Mouse (Mus musculus) limb, embryonic 15.5 days (tissue): ENCODE measurements around the gene Ipo9. TPM values are rescaled to one million over a fixed set of nuclear protein-coding genes. Genes with fewer than 3 reads are reported as not detected.

Experiments
- ATAC-seq: fragments of 200-750 bp; cut with Nextera tagmentation; 2 replicates; pipeline ENCODE4 v1.8.0; 2017; ENCODE audit warnings: low read depth, moderate TSS enrichment; ENCODE audit not compliant: insufficient number of reproducible peaks, low FRiP score, low TSS enrichment
- H3K27ac ChIP-seq: fragments of 300-500 bp; sonication (generic); 2 replicates; pipeline ENCODE4 v1.5.1; 2015; ENCODE audit warnings: moderate library complexity, mild to moderate bottlenecking, inconsistent platforms
- H3K27me3 ChIP-seq: fragments of 300-500 bp; sonication (generic); 2 replicates; pipeline ENCODE4 v1.6.1; 2015; ENCODE audit warnings: inconsistent platforms
- H3K36me3 ChIP-seq: fragments of 300-500 bp; sonication (generic); 2 replicates; pipeline ENCODE4 v1.6.1; 2015; ENCODE audit warnings: inconsistent platforms
- H3K4me1 ChIP-seq: fragments of 300-500 bp; sonication (generic); 2 replicates; pipeline ENCODE4 v1.6.1; 2015; ENCODE audit warnings: inconsistent platforms
- H3K4me2 ChIP-seq: fragments of 300-500 bp; sonication (generic); 2 replicates; pipeline ENCODE4 v1.6.1; 2015; ENCODE audit warnings: mild to moderate bottlenecking, inconsistent platforms
- H3K4me3 ChIP-seq: fragments of 300-500 bp; sonication (generic); 2 replicates; pipeline ENCODE4 v1.5.1; 2015; ENCODE audit warnings: mild to moderate bottlenecking, inconsistent platforms
- H3K9ac ChIP-seq: fragments of 300-500 bp; sonication (generic); 2 replicates; pipeline ENCODE4 v1.6.1; 2015; ENCODE audit warnings: inconsistent platforms
- H3K9me3 ChIP-seq: fragments of 300-500 bp; sonication (generic); 2 replicates; pipeline ENCODE4 v1.6.1; 2016; ENCODE audit warnings: inconsistent platforms
- WGBS: fragments of 180-500 bp; shearing (Covaris S2); methylation state at CpG from one replicate; pipeline ENCODE4 v1.1.7; 2015; 5-methylcytosine and 5-hydroxymethylcytosine counted together
- polyA plus RNA-seq: library from polyadenylated mRNA; unstranded; fragments of >200 nt; fragmentation: Nextera tagmentation; extraction: Ambion mirVana; gene quantifications from 2 replicates; pipeline ENCODE4 v1.2.1, GENCODE M21; 2015

Ipo9 gene
- polyA plus RNA-seq, 1 experiment from 2014 or later, result 113 TPM

- no peak overlapping the region for H3K4me3 ChIP-seq
- no peak overlapping the region for H3K9ac ChIP-seq
- no peaks in the 10 kb centered on the region for H3K9me3 ChIP-seq
- H3K36me3 ChIP-seq, result peaks cover 34% of the 10 kb centered on the region
- H3K4me1 ChIP-seq, result peaks cover 1% of the 10 kb centered on the region
- no peak for ATAC-seq
- no peak overlapping the region for H3K4me2 ChIP-seq
- H3K27me3 ChIP-seq, result no peaks in the 10 kb centered on the region
- no peak overlapping the region for H3K27ac ChIP-seq
- WGBS, result 68% methylated on average over 15 of the region's 15 CpGs
Observed at GRCm38 (mm10) chr1:135380071-135380991, 50.0 kb downstream of the Ipo9 start.

GRCm38 (mm10) chr1:135379048-135379447 lies 51.3 kb downstream of the Ipo9 start:
- Histone ChIP-seq H3K4me3 (no peak overlapping the region), H3K4me2 (no peak overlapping the region), H3K4me1 (peaks cover 14% of the 10 kb centered on the region), H3K36me3 (peaks cover 21% of the 10 kb centered on the region), H3K27ac (no peak overlapping the region), H3K9ac (no peak overlapping the region), H3K27me3 (no peaks in the 10 kb centered on the region), H3K9me3 (no peaks in the 10 kb centered on the region)
- WGBS, result 41% methylated on average over 2 of the region's 2 CpGs
- ATAC-seq, result no peak

- Histone ChIP-seq H3K4me3 (no peak overlapping the region), H3K9me3 (no peaks in the 10 kb centered on the region), H3K4me2 (no peak overlapping the region), H3K27me3 (no peaks in the 10 kb centered on the region), H3K36me3 (peaks cover 16% of the 10 kb centered on the region), H3K4me1 (peaks cover 17% of the 10 kb centered on the region), H3K9ac (no peak overlapping the region), H3K27ac (no peak overlapping the region)
- 57% methylated on average over 9 of the region's 9 CpGs for WGBS
- no peak for ATAC-seq
Observed at GRCm38 (mm10) chr1:135378576-135378975, 51.7 kb downstream of the Ipo9 start.

GRCm38 (mm10) chr1:135374868-135375581 lies 55.3 kb downstream of the Ipo9 start, which contains the start of gene Shisa4:
Gene Shisa4, minus strand, starts transcription at chr1:135375237.
- H3K4me3 ChIP-seq, result peak within 1 kb of the TSS; percentile 65
- H3K4me1 ChIP-seq, result peaks cover 21% of the 10 kb centered on the region
- H3K36me3 ChIP-seq, result no peaks in the 10 kb centered on the region
- no peaks in the 10 kb centered on the region for H3K27me3 ChIP-seq
- peak within 1 kb of the TSS; percentile 60 for H3K9ac ChIP-seq
- H3K4me2 ChIP-seq, result peak within 1 kb of the TSS; percentile 96
- peak within 1 kb of the TSS; percentile 68 for H3K27ac ChIP-seq
- ATAC-seq, result peak; percentile 79
- 3% methylated on average over 38 of the region's 38 CpGs for WGBS
- H3K9me3 ChIP-seq, result no peaks in the 10 kb centered on the region

- Histone ChIP-seq H3K4me3 (peak overlapping the region; percentile 65), H3K36me3 (no peaks in the 10 kb centered on the region), H3K4me2 (peak overlapping the region; percentile 96), H3K27me3 (no peaks in the 10 kb centered on the region), H3K4me1 (peaks cover 21% of the 10 kb centered on the region), H3K9me3 (no peaks in the 10 kb centered on the region), H3K9ac (peak overlapping the region; percentile 60), H3K27ac (peak overlapping the region; percentile 68)
- ATAC-seq, result no peak
- 4% methylated on average over 19 of the region's 19 CpGs for WGBS
Observed at GRCm38 (mm10) chr1:135374175-135374867, 56.0 kb downstream of the Ipo9 start.

DNA sequence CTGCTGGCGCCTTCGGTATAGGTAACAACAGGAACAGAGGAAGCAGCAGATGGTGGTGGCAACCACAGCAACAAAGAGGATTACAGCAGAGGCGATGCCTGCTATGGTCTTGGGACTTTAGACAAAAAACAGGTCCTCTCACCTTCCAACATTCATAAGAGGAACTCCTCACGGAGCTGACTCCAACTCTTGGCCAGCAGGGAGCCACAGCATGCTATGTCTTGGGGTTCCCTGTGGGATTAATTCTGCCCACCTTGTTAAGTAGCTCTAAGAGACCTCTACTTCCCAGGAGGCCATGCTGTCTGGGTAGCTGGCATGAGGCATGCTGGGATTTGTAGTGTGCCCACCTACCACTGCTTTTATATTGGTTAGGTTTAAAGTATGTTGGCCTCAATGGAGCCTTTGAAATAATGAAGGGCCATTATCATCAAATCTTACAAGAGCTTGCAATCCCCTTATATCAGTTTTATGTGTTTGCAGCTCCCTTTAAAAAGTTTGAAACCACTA lies 57.1 kb downstream of the Ipo9 start:
- Histone ChIP-seq H3K9ac (no peak overlapping the region), H3K4me2 (no peak overlapping the region), H3K4me1 (peaks cover 31% of the 10 kb centered on the region), H3K27ac (no peak overlapping the region), H3K9me3 (no peaks in the 10 kb centered on the region), H3K4me3 (no peak overlapping the region), H3K36me3 (no peaks in the 10 kb centered on the region), H3K27me3 (no peaks in the 10 kb centered on the region)
- no peak for ATAC-seq
- WGBS, result 59% methylated on average over 4 of the region's 4 CpGs

DNA sequence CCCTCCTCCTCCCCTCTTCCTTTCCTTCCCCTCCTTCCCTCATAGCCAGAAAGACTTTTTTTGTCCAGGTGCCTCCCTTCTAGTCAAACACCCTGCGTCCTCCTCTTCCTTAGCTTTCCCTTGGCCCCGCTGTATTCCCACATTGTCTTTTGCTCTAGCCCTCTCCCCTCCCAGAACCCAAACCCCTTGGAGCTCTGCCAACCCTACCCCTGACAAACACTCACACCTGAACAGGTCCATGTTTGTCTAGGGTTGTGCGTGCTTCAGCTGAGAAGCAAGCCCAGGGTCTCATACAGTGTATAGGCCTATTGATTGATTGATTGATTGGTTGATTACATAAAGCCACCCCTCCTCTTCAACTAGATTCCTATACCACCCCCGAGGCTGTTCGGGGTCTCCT lies 60.9 kb downstream of the Ipo9 start:
- H3K9ac ChIP-seq, result no peak overlapping the region
- H3K27me3 ChIP-seq, result no peaks in the 10 kb centered on the region
- no peak overlapping the region for H3K27ac ChIP-seq
- 81% methylated on average over 5 of the region's 5 CpGs for WGBS
- H3K36me3 ChIP-seq, result no peaks in the 10 kb centered on the region
- no peak overlapping the region for H3K4me3 ChIP-seq
- no peak overlapping the region for H3K4me2 ChIP-seq
- no peak for ATAC-seq
- H3K4me1 ChIP-seq, result peaks cover 25% of the 10 kb centered on the region
- H3K9me3 ChIP-seq, result no peaks in the 10 kb centered on the region

- H3K4me1 ChIP-seq, result peaks cover 20% of the 10 kb centered on the region
- H3K9ac ChIP-seq, result peak overlapping the region; percentile 50; the same call in 1 of the 2 replicates
- H3K27me3 ChIP-seq, result no peaks in the 10 kb centered on the region
- no peak overlapping the region for H3K27ac ChIP-seq
- ATAC-seq, result no peak
- WGBS, result 8% methylated on average over 14 of the region's 14 CpGs
- H3K9me3 ChIP-seq, result no peaks in the 10 kb centered on the region
- H3K36me3 ChIP-seq, result no peaks in the 10 kb centered on the region
- H3K4me2 ChIP-seq, result peak overlapping the region; percentile 94
- H3K4me3 ChIP-seq, result peak overlapping the region; percentile 51
Observed at GRCm38 (mm10) chr1:135368982-135369381, 61.3 kb downstream of the Ipo9 start.

DNA sequence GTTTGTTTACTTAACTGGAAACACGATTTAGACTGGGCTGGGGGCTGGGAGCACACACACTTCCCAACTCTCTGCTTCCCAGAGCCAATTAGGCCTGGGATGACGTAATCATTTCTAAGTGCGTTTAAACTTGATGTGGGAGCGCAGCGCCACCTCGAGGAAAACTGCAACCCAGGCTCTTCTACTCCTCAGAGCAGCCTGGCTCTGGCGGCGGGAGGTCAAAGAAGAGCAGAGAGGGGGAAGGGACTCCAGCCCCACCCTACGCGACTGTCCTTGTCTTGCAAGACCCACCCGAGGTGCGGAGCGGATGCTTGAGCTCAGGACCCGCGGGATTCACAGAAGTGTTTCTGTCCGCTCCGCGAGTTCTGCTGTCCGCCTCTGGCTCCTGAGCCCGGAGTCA lies 62.1 kb downstream of the Ipo9 start:
- no peak overlapping the region for H3K27ac ChIP-seq
- ATAC-seq, result peak; percentile 56
- peaks cover 18% of the 10 kb centered on the region for H3K4me1 ChIP-seq
- no peaks in the 10 kb centered on the region for H3K27me3 ChIP-seq
- no peaks in the 10 kb centered on the region for H3K36me3 ChIP-seq
- 1% methylated on average over 20 of the region's 20 CpGs for WGBS
- no peaks in the 10 kb centered on the region for H3K9me3 ChIP-seq
- H3K4me2 ChIP-seq, result peak overlapping the region; percentile 94
- H3K9ac ChIP-seq, result peak overlapping the region; percentile 50
- peak overlapping the region; percentile 51 for H3K4me3 ChIP-seq

GRCm38 (mm10) chr1:135367595-135367994 lies 62.7 kb downstream of the Ipo9 start:
- no peaks in the 10 kb centered on the region for H3K36me3 ChIP-seq
- no peak overlapping the region for H3K4me3 ChIP-seq
- H3K4me2 ChIP-seq, result no peak overlapping the region
- H3K27me3 ChIP-seq, result no peaks in the 10 kb centered on the region
- peaks cover 18% of the 10 kb centered on the region for H3K4me1 ChIP-seq
- no peaks in the 10 kb centered on the region for H3K9me3 ChIP-seq
- 71% methylated on average over 8 of the region's 8 CpGs for WGBS
- no peak overlapping the region for H3K9ac ChIP-seq
- ATAC-seq, result no peak
- no peak overlapping the region for H3K27ac ChIP-seq

GRCm38 (mm10) chr1:135367005-135367404 lies 63.3 kb downstream of the Ipo9 start:
- H3K9me3 ChIP-seq, result no peaks in the 10 kb centered on the region
- no peaks in the 10 kb centered on the region for H3K27me3 ChIP-seq
- H3K36me3 ChIP-seq, result no peaks in the 10 kb centered on the region
- H3K4me3 ChIP-seq, result no peak overlapping the region
- no peak; the same call in 1 of the 2 replicates for ATAC-seq
- H3K4me2 ChIP-seq, result no peak overlapping the region
- H3K9ac ChIP-seq, result no peak overlapping the region
- no peak overlapping the region for H3K27ac ChIP-seq
- peaks cover 18% of the 10 kb centered on the region for H3K4me1 ChIP-seq
- WGBS, result 72% methylated on average over 7 of the region's 7 CpGs
